Mouse (Mus musculus) CH12.LX (cell line): Measurements from ENCODE around the gene Mxd4. TPM values are rescaled to one million over a fixed set of nuclear protein-coding genes. Genes with fewer than 3 reads are reported as not detected.

Experiments
- DNase-seq: peaks from one replicate; pipeline ENCODE4 v3.0.0-alpha.2; 2013; ENCODE audit errors: extremely low read depth
- H3K27ac ChIP-seq: 2 replicates; pipeline ENCODE4 v1.5.1; 2012; ENCODE audit warnings: low read depth, mild to moderate bottlenecking, control low read depth, moderate library complexity; ENCODE audit not compliant: insufficient read depth
- H3K27me3 ChIP-seq: replicated peaks from 2 replicates; pipeline ENCODE3; 2012; ENCODE audit warnings: inconsistent platforms
- H3K36me3 ChIP-seq, 2 experiments: replicated peaks in 1 of 2; 2 replicates each; pipeline versions ENCODE3 to v1.6.1; 2012; ENCODE audit warnings: inconsistent platforms in 1 of 2, low read length in 1 of 2, mild to moderate bottlenecking in 1 of 2, mixed read lengths in 1 of 2, moderate library complexity in 1 of 2; ENCODE audit not compliant: control insufficient read depth in 1 of 2, insufficient read depth in 1 of 2
- H3K4me1 ChIP-seq, 2 experiments: 2 replicates each; pipeline ENCODE4 v1.6.1; 2012; ENCODE audit warnings: inconsistent platforms in 1 of 2, moderate library complexity in 1 of 2; ENCODE audit not compliant: insufficient read depth in 2 of 2, control insufficient read depth in 1 of 2
- H3K4me2 ChIP-seq: 2 replicates; pipeline ENCODE4 v1.6.1; 2012; ENCODE audit warnings: low read depth, mild to moderate bottlenecking, control low read depth; ENCODE audit not compliant: poor library complexity, insufficient read depth, severe bottlenecking
- H3K4me3 ChIP-seq, 3 experiments: fragments of 150-350 bp in 1 of 3; sonication (generic) in 1 of 3; replicated peaks in 1 of 3; 2 replicates each; pipeline versions ENCODE3 to v1.5.1; 2011 to 2012; ENCODE audit warnings: low read depth in 2 of 3, low read length in 2 of 3, mild to moderate bottlenecking in 2 of 3, moderate library complexity in 2 of 3, control low read depth in 1 of 3, improper control_type of control experiment in 1 of 3, inconsistent platforms in 1 of 3, mixed read lengths in 1 of 3; ENCODE audit not compliant: poor library complexity in 1 of 3
- H3K79me2 ChIP-seq: replicated peaks from 2 replicates; pipeline ENCODE4 v1.6.1; 2012; ENCODE audit warnings: mild to moderate bottlenecking, moderate library complexity; ENCODE audit not compliant: control insufficient read depth, poor library complexity, insufficient read depth, severe bottlenecking; ENCODE audit errors: extremely low read depth
- H3K9ac ChIP-seq: 2 replicates; pipeline ENCODE4 v1.6.1; 2012; ENCODE audit warnings: low read depth, mild to moderate bottlenecking, control low read depth, moderate library complexity; ENCODE audit not compliant: insufficient read depth
- H3K9me3 ChIP-seq: replicated peaks from 2 replicates; pipeline ENCODE3; 2012; ENCODE audit warnings: low read length, inconsistent platforms, mixed read lengths
- BHLHE40 ChIP-seq: IDR thresholded peaks from 2 replicates; pipeline ENCODE4 v1.6.1; 2011; ENCODE audit warnings: mild to moderate bottlenecking, low read depth, low read length, improper control_type of control experiment
- E2F4 ChIP-seq: IDR thresholded peaks from 2 replicates; pipeline ENCODE4 v1.6.1; 2011; ENCODE audit warnings: low read depth, low read length, improper control_type of control experiment; ENCODE audit not compliant: insufficient replicate concordance
- ELF1 ChIP-seq: IDR thresholded peaks from 2 replicates; pipeline ENCODE4 v1.6.1; 2014; ENCODE audit warnings: low read depth, mild to moderate bottlenecking, inconsistent platforms, low read length, improper control_type of control experiment
- EP300 ChIP-seq: IDR thresholded peaks from 2 replicates; pipeline ENCODE4 v1.6.1; 2011; ENCODE audit warnings: low read length, improper control_type of control experiment
- HCFC1 ChIP-seq: IDR thresholded peaks from 2 replicates; pipeline ENCODE4 v1.6.1; 2012; ENCODE audit warnings: low read depth, mild to moderate bottlenecking, inconsistent platforms, low read length, improper control_type of control experiment
- IRF4 ChIP-seq: IDR thresholded peaks from 2 replicates; pipeline ENCODE4 v1.6.1; 2014; ENCODE audit warnings: low read depth, mild to moderate bottlenecking, inconsistent platforms, low read length, improper control_type of control experiment
- JUND ChIP-seq: conservative IDR thresholded peaks from 2 replicates; pipeline ENCODE4 v1.6.1; 2011; ENCODE audit warnings: low read depth, low read length, improper control_type of control experiment
- KAT2A ChIP-seq: IDR thresholded peaks from 2 replicates; pipeline ENCODE4 v1.6.1; 2012; ENCODE audit warnings: low read length, improper control_type of control experiment, inconsistent platforms; ENCODE audit not compliant: insufficient replicate concordance
- MEF2A ChIP-seq: IDR thresholded peaks from 2 replicates; pipeline ENCODE4 v1.6.1; 2014; ENCODE audit warnings: low read depth, mild to moderate bottlenecking, inconsistent platforms, low read length, improper control_type of control experiment, borderline replicate concordance
- MXI1 ChIP-seq: IDR thresholded peaks from 2 replicates; pipeline ENCODE4 v1.6.1; 2011; ENCODE audit warnings: mild to moderate bottlenecking, low read depth, low read length, improper control_type of control experiment
- PAX5 ChIP-seq: IDR thresholded peaks from 2 replicates; pipeline ENCODE4 v1.6.1; 2012; ENCODE audit warnings: low read length, inconsistent platforms, mixed read lengths
- RAD21 ChIP-seq: IDR thresholded peaks from 2 replicates; pipeline ENCODE4 v1.6.1; 2011; ENCODE audit warnings: low read depth, mild to moderate bottlenecking, low read length, improper control_type of control experiment, moderate library complexity
- RCOR1 ChIP-seq: conservative IDR thresholded peaks from 2 replicates; pipeline ENCODE4 v1.6.1; 2012; ENCODE audit warnings: low read depth, mild to moderate bottlenecking, inconsistent platforms, low read length, improper control_type of control experiment
- SMC3 ChIP-seq: IDR thresholded peaks from 2 replicates; pipeline ENCODE4 v1.6.1; 2011; ENCODE audit warnings: low read depth, low read length, improper control_type of control experiment
- TBP ChIP-seq: conservative IDR thresholded peaks from 2 replicates; pipeline ENCODE4 v1.6.1; 2011; ENCODE audit warnings: low read depth, low read length, improper control_type of control experiment
- TCF12 ChIP-seq: IDR thresholded peaks from 2 replicates; pipeline ENCODE4 v1.6.1; 2014; ENCODE audit warnings: low read depth, mild to moderate bottlenecking, inconsistent platforms, low read length, improper control_type of control experiment
- USF1 ChIP-seq: IDR thresholded peaks from 2 replicates; pipeline ENCODE4 v1.6.1; 2014; ENCODE audit warnings: low read depth, mild to moderate bottlenecking, inconsistent platforms, low read length, improper control_type of control experiment
- USF2 ChIP-seq: conservative IDR thresholded peaks from 2 replicates; pipeline ENCODE4 v1.6.1; 2011; ENCODE audit warnings: low read depth, low read length, improper control_type of control experiment
- ZC3H11A ChIP-seq: IDR thresholded peaks from 2 replicates; pipeline ENCODE4 v1.6.1; 2012; ENCODE audit warnings: low read depth, mild to moderate bottlenecking, inconsistent platforms, low read length, improper control_type of control experiment
- ZMIZ1 ChIP-seq: IDR thresholded peaks from 2 replicates; pipeline ENCODE4 v1.6.1; 2012; ENCODE audit warnings: low read depth, mild to moderate bottlenecking, inconsistent platforms, low read length, improper control_type of control experiment
- dilution Hi-C: fragments of 300-500 bp; cut with MboI; formaldehyde crosslinking; loops from 2 replicates; pipeline ENCODE4 v1.14.3; 2020; ENCODE audit warnings: low sequenced_read_pairs; ENCODE audit not compliant: extremely low pct_unique_long_range_greater_than_20kb, extremely low pct_ligation_motif_present
- in situ Hi-C: fragments of 300-500 bp; cut with MboI; formaldehyde crosslinking; loops from 3 replicates; pipeline ENCODE4 v1.14.3; 2019; ENCODE audit warnings: low sequenced_read_pairs, low pct_ligation_motif_present, low pct_unique_long_range_greater_than_20kb, mixed read lengths
- polyA plus RNA-seq: library from polyadenylated mRNA; unstranded; fragments of >175 nt; gene quantifications from 2 replicates; pipeline ENCODE4 v1.2.1, GENCODE M21; 2012; ENCODE audit warnings: low read depth; ENCODE audit not compliant: insufficient read length
- total RNA-seq, 2 experiments: library from RNA; depleted of rRNA; stranded (reverse); fragments of 300-350 nt in 1 of 2; fragments of >200 nt in 1 of 2; gene quantifications; 2 replicates each; pipeline ENCODE4 v1.2.3; 2012 to 2014

Mxd4 gene
- total and polyA plus RNA-seq, 3 experiments: 4.8 to 6.2 (median 6.0) TPM

GRCm38 (mm10) chr5:34233221-34233515 lies 45.6 kb upstream of the Mxd4 start:
- H3K4me1 ChIP-seq: peaks cover 11 to 74% of the 10 kb centered on the region in 2 experiments
- no peaks in the 10 kb centered on the region for H3K9me3 ChIP-seq
- no peak overlapping the region for H3K4me2 ChIP-seq
- no peak for DNase-seq
- dilution Hi-C loops: no loop called here
- no peak overlapping the region for H3K27ac ChIP-seq
- H3K27me3 ChIP-seq: no peaks in the 10 kb centered on the region
- in situ Hi-C loops: no loop called here
- TF ChIP-seq IRF4 (no peak), KAT2A (no peak), JUND (no peak), ZC3H11A (no peak), USF2 (no peak), EP300 (no peak), MXI1 (no peak), ELF1 (no peak), HCFC1 (no peak), ZMIZ1 (no peak), RAD21 (no peak), SMC3 (no peak), RCOR1 (no peak), TBP (no peak), PAX5 (no peak), E2F4 (no peak), TCF12 (no peak)
- H3K36me3 ChIP-seq: no peaks in the 10 kb centered on the region
- H3K4me3 ChIP-seq: peak overlapping the region in 1 of 3 experiments; percentile 1
- no peaks in the 10 kb centered on the region for H3K79me2 ChIP-seq
- H3K9ac ChIP-seq: no peak overlapping the region

GRCm38 (mm10) chr5:34232481-34233220 lies 45.1 kb upstream of the Mxd4 start:
- no peak overlapping the region for H3K4me2 ChIP-seq
- H3K79me2 ChIP-seq: no peaks in the 10 kb centered on the region
- dilution Hi-C loops (no loop called here), in situ Hi-C loops (no loop called here)
- no peaks in the 10 kb centered on the region for H3K9me3 ChIP-seq
- no peaks in the 10 kb centered on the region for H3K27me3 ChIP-seq
- no peak overlapping the region for H3K27ac ChIP-seq
- H3K4me1 ChIP-seq: peaks cover 11 to 68% of the 10 kb centered on the region in 2 experiments
- no peaks in the 10 kb centered on the region for H3K36me3 ChIP-seq
- H3K9ac ChIP-seq: no peak overlapping the region
- H3K4me3 ChIP-seq: peak overlapping the region in 1 of 3 experiments; percentile 1
- peak; percentile 33 for DNase-seq
- TF ChIP-seq MEF2A (no peak), JUND (no peak), USF1 (peak; percentile 35), BHLHE40 (peak; percentile 52)
